Mouse (Mus musculus): ENCODE results near the gene Cep170. TPM values are rescaled to one million over a fixed set of nuclear protein-coding genes. Genes with fewer than 3 reads are reported as not detected.
"Not testable (repeated sequence)": the region's sequence is repeated elsewhere in the genome, so short reads cannot be mapped to it uniquely, and the experiment has no call there.

Gene Cep170
- 10 to 100 TPM; 27.4 to 44.4 (median 37.9) TPM for total RNA-seq (2022)

DNA sequence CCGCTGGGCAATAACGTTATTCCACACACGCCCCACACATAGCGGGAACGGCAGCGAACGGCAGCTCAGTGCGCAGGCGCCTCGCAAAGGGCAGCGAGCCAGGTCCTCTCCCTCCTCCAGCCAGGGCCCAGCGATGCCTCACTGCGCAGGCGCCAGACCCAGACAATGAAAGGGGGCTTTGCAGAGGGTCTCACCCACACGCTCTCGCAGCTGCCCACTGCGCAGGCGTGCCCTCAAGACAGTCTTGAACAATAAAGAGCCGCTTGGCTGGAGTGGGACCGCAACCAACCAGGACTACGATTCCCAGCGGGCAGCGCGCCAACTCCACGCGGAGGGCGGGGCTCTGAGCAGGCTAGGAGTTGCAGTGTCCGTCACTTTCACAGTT lies at the start of gene Cep170:
Gene Cep170 (minus strand): TSS at position 32 of the 385 bp plus-strand sequence.
- DNase-seq = peak; percentile 91

- peak; percentile 34 for DNase-seq
These were observed 48.2 kb upstream of the Cep170 start for GRCm38 (mm10) chr1:176861981-176862644.

- no peak for DNase-seq
These were observed 39.1 kb upstream of the Cep170 start for GRCm38 (mm10) chr1:176852813-176853590.

DNA sequence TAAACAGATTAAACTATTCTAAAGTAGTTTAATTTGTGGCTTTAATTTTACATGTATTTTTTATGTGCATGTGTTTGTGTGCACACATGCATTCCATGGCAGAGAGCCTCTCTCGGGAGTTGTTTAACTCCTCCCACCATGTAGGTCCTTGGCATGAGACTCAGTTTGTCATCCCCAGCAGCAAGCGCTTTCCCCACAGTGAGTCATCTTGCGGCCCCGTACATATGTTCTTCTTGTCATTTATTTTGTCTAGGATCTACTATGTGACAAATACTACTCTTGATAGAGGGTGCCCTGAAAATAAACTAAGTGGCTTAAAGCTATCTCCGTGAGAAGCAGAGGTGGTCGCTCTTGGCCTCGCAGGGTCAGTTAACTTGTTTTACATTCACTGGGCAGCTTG lies 37.5 kb upstream of the Cep170 start:
- no peak for DNase-seq

GRCm38 (mm10) chr1:176849377-176849776 lies 35.5 kb upstream of the Cep170 start:
- no peak for DNase-seq

DNA sequence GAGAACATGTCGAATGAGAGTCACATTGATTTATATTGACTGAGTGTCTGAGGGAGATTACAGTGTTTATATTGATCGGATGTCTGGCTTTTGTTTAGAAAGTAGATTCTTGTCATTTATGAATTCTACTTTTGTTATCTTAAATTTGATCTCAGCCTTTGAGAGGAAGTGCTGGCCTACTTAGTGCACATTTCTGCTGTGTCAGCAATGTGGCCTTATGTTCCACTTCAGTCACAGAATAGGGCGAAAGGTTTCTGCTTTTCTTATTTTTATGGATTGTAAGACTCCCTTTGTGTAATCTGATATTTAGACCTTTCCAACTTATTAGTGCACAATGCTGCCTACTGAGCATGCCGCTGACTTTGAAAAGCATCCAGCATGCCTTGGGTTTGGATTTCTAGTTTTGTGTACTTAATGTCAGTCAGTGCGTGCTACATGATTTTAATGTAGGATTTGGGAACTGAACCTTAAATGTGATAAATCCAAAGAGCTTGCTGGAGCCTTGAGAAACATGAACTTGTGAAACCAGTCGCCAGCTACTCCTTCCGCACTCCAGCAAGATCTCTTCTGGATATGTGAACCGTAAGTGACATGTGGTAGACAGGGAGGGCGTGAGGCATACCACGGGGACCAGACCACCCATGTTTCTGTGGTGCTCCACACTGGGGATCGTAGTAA lies 34.9 kb upstream of the Cep170 start:
- no peak for DNase-seq

- no peak for DNase-seq
These were observed 33.4 kb upstream of the Cep170 start for GRCm38 (mm10) chr1:176847118-176847859.

DNA sequence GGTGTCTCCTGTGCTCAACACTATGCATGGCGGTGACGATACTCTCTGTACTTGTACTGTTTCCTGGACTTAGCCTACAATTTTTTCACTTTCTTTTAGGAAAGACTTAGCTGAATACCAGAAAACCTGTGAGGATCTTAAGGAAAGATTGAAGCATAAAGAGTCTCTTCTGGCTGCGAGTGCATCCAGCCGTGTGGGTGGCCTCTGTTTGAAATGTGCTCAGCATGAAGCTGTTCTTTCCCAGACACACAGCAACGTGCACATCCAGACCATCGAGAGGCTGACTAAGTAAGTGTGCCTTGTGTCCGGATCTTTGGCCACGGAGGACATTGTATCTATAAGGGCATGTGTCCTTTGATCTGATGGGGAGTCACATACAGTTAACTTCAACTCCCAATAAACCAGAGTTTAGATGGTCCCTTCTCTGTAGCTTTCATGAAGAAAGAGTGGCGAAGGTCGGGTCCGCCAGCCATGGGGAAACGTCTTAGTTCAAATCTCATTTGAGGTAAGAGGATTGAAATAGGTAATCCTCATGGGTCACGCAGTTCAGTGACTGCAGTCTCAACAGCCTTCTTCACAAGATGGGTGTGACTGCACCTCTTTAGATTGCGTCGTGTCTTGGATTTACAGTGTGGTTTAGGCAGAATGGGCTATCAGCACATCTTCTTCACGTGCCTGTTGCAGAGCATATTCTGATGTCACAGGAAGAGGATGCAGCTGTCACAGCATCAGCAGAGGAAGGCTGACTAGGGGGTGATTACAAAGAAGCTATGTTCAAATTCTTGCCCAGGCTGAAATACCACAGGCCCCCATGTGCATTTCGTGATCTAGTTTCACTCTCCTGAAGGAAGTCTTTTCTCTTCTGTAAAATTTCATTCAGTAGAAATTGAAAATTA lies 31.5 kb upstream of the Cep170 start:
- no peak for DNase-seq

DNA sequence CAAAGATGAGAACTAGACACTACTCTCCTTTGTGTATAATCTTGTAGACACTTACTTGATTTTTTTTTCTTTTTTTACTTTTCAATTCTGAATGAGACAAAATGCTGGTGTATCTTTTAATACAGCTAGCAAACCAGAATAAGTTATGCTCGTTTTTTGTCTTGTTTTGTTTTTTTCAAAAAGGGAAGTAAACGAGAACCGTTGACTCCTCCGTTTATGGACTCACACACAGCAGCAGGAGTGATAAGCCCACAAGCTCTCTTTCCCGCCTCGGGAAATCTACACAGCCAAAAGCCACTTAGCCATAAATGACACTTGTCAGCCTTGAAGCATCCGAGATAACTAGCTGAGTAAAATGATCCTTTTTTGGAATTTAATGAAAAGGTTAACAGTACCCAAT lies 22.7 kb upstream of the Cep170 start:
- not testable (repeated sequence) for DNase-seq

- no peak for DNase-seq
These were observed 21.8 kb upstream of the Cep170 start for GRCm38 (mm10) chr1:176835501-176836294.

GRCm38 (mm10) chr1:176834880-176835279 lies 21.0 kb upstream of the Cep170 start:
- DNase-seq = no peak

DNA sequence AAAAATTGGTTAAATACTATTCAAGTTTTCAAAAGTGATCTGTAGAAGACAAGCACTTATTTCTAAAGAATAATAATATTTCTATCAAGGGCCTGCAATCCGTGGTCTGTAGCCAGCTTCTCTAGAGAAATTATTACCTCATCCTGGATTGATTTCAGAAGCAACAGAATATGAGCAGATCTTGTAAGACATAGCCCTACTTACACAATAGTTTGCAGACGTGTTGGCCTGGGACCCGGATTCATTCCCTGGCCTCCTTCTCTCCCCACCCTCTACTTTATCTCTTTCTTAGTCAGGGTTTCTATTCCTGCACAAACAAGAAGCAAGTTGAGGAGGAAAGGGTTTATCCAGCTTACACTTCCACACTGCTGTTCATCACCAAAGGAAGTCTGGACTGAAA lies 20.1 kb upstream of the Cep170 start:
- DNase-seq = no peak

DNA sequence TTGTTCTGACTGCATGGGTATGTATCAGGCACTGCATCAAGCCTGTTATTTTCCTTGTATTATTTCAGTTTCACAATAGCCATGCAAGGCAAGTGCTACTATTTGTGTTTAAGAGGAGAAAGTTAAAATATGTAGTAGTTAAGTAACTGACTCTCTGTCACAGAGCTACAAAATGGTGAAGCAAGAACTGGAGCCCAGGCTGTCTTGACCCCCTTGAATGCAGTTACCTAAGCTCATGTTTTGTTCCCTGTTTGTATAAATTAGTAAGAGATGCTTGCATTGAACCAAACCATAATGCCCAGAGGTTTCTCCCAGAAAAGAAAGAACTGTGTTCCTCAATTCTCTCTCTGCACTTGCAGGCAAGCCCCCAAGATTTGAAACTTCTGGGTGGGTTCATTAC lies 19.4 kb upstream of the Cep170 start:
- no peak for DNase-seq

DNA sequence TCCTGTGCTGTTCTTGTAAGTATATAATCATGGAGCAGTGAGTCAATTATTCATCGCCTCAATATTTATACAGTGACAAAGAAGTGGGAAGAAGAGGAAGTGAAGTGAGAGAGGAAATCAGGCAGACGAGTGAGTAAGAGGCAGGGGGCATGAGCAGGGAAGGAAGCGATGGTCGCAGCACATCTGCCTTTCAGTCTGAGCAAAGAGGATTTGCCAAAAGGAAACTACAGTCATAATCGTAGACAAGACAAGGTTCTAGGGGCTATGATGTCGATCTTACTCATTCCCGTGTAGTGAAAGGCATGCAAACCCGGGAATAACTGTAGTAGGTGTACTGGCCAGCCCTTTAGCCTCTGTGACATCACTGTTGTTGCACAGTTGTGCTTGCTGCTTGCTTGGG lies 18.7 kb upstream of the Cep170 start:
- no peak for DNase-seq

- no peak for DNase-seq
These were observed 18.2 kb upstream of the Cep170 start for GRCm38 (mm10) chr1:176832071-176832470.

GRCm38 (mm10) chr1:176828666-176829065 lies 14.8 kb upstream of the Cep170 start:
- DNase-seq = no peak

- DNase-seq = no peak
These were observed 14.1 kb upstream of the Cep170 start for GRCm38 (mm10) chr1:176827945-176828485.

GRCm38 (mm10) chr1:176827365-176827764 lies 13.5 kb upstream of the Cep170 start:
- DNase-seq = peak; percentile 87

GRCm38 (mm10) chr1:176826931-176827330 lies 13.1 kb upstream of the Cep170 start:
- no peak for DNase-seq

DNA sequence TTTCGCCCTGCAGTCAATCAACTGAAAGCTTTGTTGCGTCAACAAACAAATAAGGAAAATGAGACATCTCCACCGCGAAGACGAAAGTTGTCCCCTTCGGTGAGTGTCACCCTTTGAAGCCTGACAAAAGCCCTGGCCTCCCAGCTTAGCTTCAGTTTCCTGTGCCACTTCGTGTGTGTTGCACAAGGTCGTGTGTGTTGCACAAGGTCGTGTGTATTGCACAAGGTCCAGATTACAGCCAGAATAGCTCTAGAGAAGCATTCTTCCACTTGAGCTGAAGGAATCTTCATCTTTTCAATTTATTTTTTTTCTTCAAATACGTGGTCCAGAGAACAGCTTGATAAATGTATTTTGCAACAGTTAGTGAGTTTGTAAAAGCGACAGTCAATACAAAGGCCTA lies 12.3 kb upstream of the Cep170 start:
- no peak for DNase-seq

DNA sequence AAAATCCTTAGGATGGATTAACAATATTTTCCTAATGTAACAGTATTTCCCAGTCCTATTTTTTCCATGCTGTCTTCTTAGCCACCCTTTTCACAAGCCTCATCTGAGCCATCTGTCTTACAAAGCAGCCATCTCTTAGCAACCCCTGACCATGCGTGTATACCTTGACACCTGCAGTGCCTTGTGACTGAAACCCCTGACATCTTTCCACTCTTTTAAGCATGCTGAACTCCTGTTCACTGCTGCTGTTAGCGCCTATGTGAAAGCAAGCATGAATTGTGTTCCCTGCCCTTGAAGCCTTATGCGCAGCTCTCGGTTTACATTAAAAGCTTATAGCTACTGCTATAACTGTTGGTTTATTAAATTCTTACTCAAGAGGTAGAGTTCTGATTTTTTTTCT lies 11.2 kb upstream of the Cep170 start:
- DNase-seq = no peak

Data from adrenal gland, adult 8-10 months (tissue).